Mouse (Mus musculus): Measurements from ENCODE around the gene Kif18b. TPM values are rescaled to one million over a fixed set of nuclear protein-coding genes. Genes with fewer than 3 reads are reported as not detected.

Gene Kif18b
- polyA plus RNA-seq (2015; fragmentation: Nextera tagmentation; extraction: Ambion mirVana) = 7.1 and 9.6 TPM in 2 replicates

GRCm38 (mm10) chr11:102924557-102925350 is at the start of gene Kif18b:
TSS of gene Kif18b (minus strand) at chr11:102925124.

GRCm38 (mm10) chr11:102946265-102946991 is 21.5 kb upstream of the Kif18b start, which contains the start of gene C1ql1:
TSS of gene C1ql1 (minus strand) at chr11:102946688.

GRCm38 (mm10) chr11:102900763-102901162 is 24.2 kb downstream of the Kif18b start, which contains the start of gene Gfap:
TSS of gene Gfap (minus strand) at chr11:102900912.

GRCm38 (mm10) chr11:102884616-102885219 is 40.2 kb downstream of the Kif18b start, which contains the start of gene Fam187a:
TSS of gene Fam187a (plus strand) at chr11:102885169.

GRCm38 (mm10) chr11:102880585-102881313 is 44.2 kb downstream of the Kif18b start, which contains the start of the genes Eftud2 and Ccdc103:
TSS of gene Eftud2 (minus strand) at chr11:102880985.
TSS of gene Ccdc103 (plus strand) at chr11:102881204.

Other genes with a start within 250 kb of the Kif18b start
- gene Ccdc43, start 227.3 kb downstream of the Kif18b start, polyA plus RNA-seq (2015; fragmentation: Nextera tagmentation; extraction: Ambion mirVana) = 14.4 and 16.5 TPM in 2 replicates
- 0.82 and 1.2 TPM in 2 replicates for gene Adam11, start 163.7 kb downstream of the Kif18b start, polyA plus RNA-seq (2015; fragmentation: Nextera tagmentation; extraction: Ambion mirVana)
- 7.1 and 9.2 TPM in 2 replicates for gene Gjc1, start 105.4 kb downstream of the Kif18b start, polyA plus RNA-seq (2015; fragmentation: Nextera tagmentation; extraction: Ambion mirVana)
- gene Higd1b, start 89.3 kb downstream of the Kif18b start, polyA plus RNA-seq (2015; fragmentation: Nextera tagmentation; extraction: Ambion mirVana) = 0.29 TPM in 1 of 2 replicates, not detected in the other
- gene Eftud2, start 44.1 kb downstream of the Kif18b start, polyA plus RNA-seq (2015; fragmentation: Nextera tagmentation; extraction: Ambion mirVana) = 110 and 121 TPM in 2 replicates
- gene Ccdc103, start 43.9 kb downstream of the Kif18b start, polyA plus RNA-seq (2015; fragmentation: Nextera tagmentation; extraction: Ambion mirVana) = 0.69 and 0.77 TPM in 2 replicates
- gene Fam187a, start 40.0 kb downstream of the Kif18b start, polyA plus RNA-seq (2015; fragmentation: Nextera tagmentation; extraction: Ambion mirVana) = not detected in 2 replicates
- gene Gfap, start 24.2 kb downstream of the Kif18b start, polyA plus RNA-seq (2015; fragmentation: Nextera tagmentation; extraction: Ambion mirVana) = 8.5 and 9.8 TPM in 2 replicates
- 0.08 and 0.28 TPM in 2 replicates for gene C1ql1, start 21.6 kb upstream of the Kif18b start, polyA plus RNA-seq (2015; fragmentation: Nextera tagmentation; extraction: Ambion mirVana)
- gene Nmt1, start 103.1 kb upstream of the Kif18b start, polyA plus RNA-seq (2015; fragmentation: Nextera tagmentation; extraction: Ambion mirVana) = 53.0 and 56.6 TPM in 2 replicates
- gene Dcakd, start 103.2 kb upstream of the Kif18b start, polyA plus RNA-seq (2015; fragmentation: Nextera tagmentation; extraction: Ambion mirVana) = 20.9 and 27.5 TPM in 2 replicates
- gene Plcd3, start 176.5 kb upstream of the Kif18b start, polyA plus RNA-seq (2015; fragmentation: Nextera tagmentation; extraction: Ambion mirVana) = 0.82 and 1.1 TPM in 2 replicates
- gene Acbd4, start 176.6 kb upstream of the Kif18b start, polyA plus RNA-seq (2015; fragmentation: Nextera tagmentation; extraction: Ambion mirVana) = 30.9 and 34.6 TPM in 2 replicates
- gene Hexim1, start 191.1 kb upstream of the Kif18b start, polyA plus RNA-seq (2015; fragmentation: Nextera tagmentation; extraction: Ambion mirVana) = 3.3 and 4.2 TPM in 2 replicates
- gene Hexim2, start 207.3 kb upstream of the Kif18b start, polyA plus RNA-seq (2015; fragmentation: Nextera tagmentation; extraction: Ambion mirVana) = 8.2 and 8.6 TPM in 2 replicates
- 11.2 and 16.8 TPM in 2 replicates for gene Fmnl1, start 246.0 kb upstream of the Kif18b start, polyA plus RNA-seq (2015; fragmentation: Nextera tagmentation; extraction: Ambion mirVana)

Measured in spleen, postnatal 0 days (tissue).